Mouse (Mus musculus) kidney, embryonic 15.5 days (tissue): ENCODE results near the gene Myom1. TPM values are rescaled to one million over a fixed set of nuclear protein-coding genes. Genes with fewer than 3 reads are reported as not detected.

Source experiments
- ATAC-seq: fragments of 200-750 bp; cut with Nextera tagmentation; replicated peaks from 2 replicates; pipeline ENCODE4 v1.8.0; 2017; ENCODE audit warnings: moderate TSS enrichment; ENCODE audit not compliant: low FRiP score
- H3K27ac ChIP-seq: fragments of 300-500 bp; sonication (generic); 2 replicates; pipeline ENCODE4 v1.5.1; 2015; ENCODE audit warnings: mild to moderate bottlenecking, inconsistent platforms
- H3K27me3 ChIP-seq: fragments of 300-500 bp; sonication (generic); 2 replicates; pipeline ENCODE4 v1.6.1; 2015; ENCODE audit warnings: inconsistent platforms
- H3K36me3 ChIP-seq: fragments of 300-500 bp; sonication (generic); 2 replicates; pipeline ENCODE4 v1.6.1; 2015; ENCODE audit warnings: inconsistent platforms
- H3K4me1 ChIP-seq: fragments of 300-500 bp; sonication (generic); 2 replicates; pipeline ENCODE4 v1.6.1; 2015; ENCODE audit warnings: inconsistent platforms
- H3K4me2 ChIP-seq: fragments of 300-500 bp; sonication (generic); 2 replicates; pipeline ENCODE4 v1.6.1; 2015; ENCODE audit warnings: moderate library complexity, mild to moderate bottlenecking, inconsistent platforms
- H3K4me3 ChIP-seq: fragments of 300-500 bp; sonication (generic); replicated peaks from 2 replicates; pipeline ENCODE4 v1.5.1; 2015; ENCODE audit warnings: mild to moderate bottlenecking, inconsistent platforms
- H3K9ac ChIP-seq: fragments of 300-500 bp; sonication (generic); 2 replicates; pipeline ENCODE4 v1.6.1; 2015; ENCODE audit warnings: mild to moderate bottlenecking, inconsistent platforms
- H3K9me3 ChIP-seq: fragments of 300-500 bp; sonication (generic); replicated peaks from 2 replicates; pipeline ENCODE4 v1.6.1; 2016; ENCODE audit warnings: inconsistent platforms
- WGBS: fragments of 180-500 bp; shearing (Covaris S2); methylation state at CpG from one replicate; pipeline ENCODE4 v1.1.7; 2015; ENCODE audit warnings: mixed read lengths; 5-methylcytosine and 5-hydroxymethylcytosine counted together
- polyA plus RNA-seq: library from polyadenylated mRNA; unstranded; fragments of >200 nt; fragmentation: Nextera tagmentation; extraction: Ambion mirVana; gene quantifications from 2 replicates; pipeline ENCODE4 v1.2.1, GENCODE M21; 2015

The Myom1 gene
- polyA plus RNA-seq, 1 experiment from 2014 or later: 5.5 TPM

DNA sequence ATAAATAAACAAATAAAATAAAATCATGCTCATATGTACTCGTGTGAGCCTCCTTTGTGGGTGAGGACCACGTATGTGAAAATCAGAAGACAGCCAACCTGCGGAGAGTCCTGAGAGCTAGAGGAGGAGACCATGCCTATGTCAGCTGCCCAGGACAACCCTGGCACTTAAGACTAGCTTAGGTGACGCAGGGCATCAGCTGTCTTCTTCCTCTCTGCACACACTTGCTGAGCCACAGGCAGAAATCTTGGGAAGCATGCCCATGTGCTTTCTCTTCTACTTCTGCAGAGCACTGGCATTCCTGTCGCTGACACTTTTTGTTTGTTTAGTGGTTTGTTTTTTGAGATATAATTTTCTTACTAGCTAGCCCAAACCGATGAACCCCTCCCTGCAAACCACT, 6.9 kb upstream of the Myom1 start:
- Histone ChIP-seq H3K4me1 (peaks cover 59% of the 10 kb centered on the region), H3K9me3 (no peaks in the 10 kb centered on the region), H3K36me3 (peaks cover 52% of the 10 kb centered on the region), H3K27me3 (no peaks in the 10 kb centered on the region), H3K9ac (no peak overlapping the region), H3K4me3 (no peak overlapping the region), H3K27ac (no peak overlapping the region), H3K4me2 (no peak overlapping the region)
- WGBS: 89% methylated on average over 6 of the region's 6 CpGs
- no peak for ATAC-seq

DNA sequence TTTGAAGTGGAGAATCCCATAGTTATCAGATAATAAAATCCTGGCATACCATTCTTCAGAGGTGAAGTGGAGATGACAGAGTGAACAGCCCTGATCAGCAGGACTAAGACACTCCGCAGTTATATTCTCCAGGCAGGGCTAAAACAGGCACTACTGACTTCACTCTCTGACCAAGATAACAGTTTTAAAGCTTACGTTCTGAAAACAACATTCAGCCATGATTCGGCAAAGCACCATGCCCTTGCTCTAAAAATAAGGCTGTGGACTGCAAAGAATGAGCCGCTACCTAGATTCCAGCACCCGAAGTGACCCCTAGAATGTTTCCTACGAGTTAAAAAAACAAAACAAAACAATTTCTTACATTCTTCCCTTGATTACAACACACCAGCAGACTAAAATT, 4.6 kb upstream of the Myom1 start:
- Histone ChIP-seq H3K4me2 (peak overlapping the region; percentile 25; the same call in 1 of the 2 replicates), H3K27me3 (no peaks in the 10 kb centered on the region), H3K9ac (no peak overlapping the region), H3K27ac (peak overlapping the region; percentile 41), H3K4me3 (no peak overlapping the region), H3K36me3 (peaks cover 40% of the 10 kb centered on the region), H3K4me1 (peaks cover 45% of the 10 kb centered on the region), H3K9me3 (no peaks in the 10 kb centered on the region)
- ATAC-seq: no peak
- WGBS: 60% methylated on average over 6 of the region's 6 CpGs

GRCm38 (mm10) chr17:70998400-70998975, 3.9 kb upstream of the Myom1 start:
- Histone ChIP-seq H3K4me1 (peaks cover 49% of the 10 kb centered on the region), H3K4me2 (peak overlapping the region; percentile 25; the same call in 1 of the 2 replicates), H3K9ac (no peak overlapping the region), H3K4me3 (no peak overlapping the region), H3K9me3 (no peaks in the 10 kb centered on the region), H3K36me3 (peaks cover 34% of the 10 kb centered on the region), H3K27ac (peak overlapping the region; percentile 41), H3K27me3 (no peaks in the 10 kb centered on the region)
- WGBS: 76% methylated on average over 9 of the region's 9 CpGs
- no peak for ATAC-seq

- H3K9me3 ChIP-seq: no peaks in the 10 kb centered on the region
- H3K4me3 ChIP-seq: no peak overlapping the region
- H3K27ac ChIP-seq: 0 out of 2 replicates have a peak overlapping the region, but pooled peaks have one; percentile 7
- H3K27me3 ChIP-seq: no peaks in the 10 kb centered on the region
- H3K9ac ChIP-seq: no peak overlapping the region
- H3K4me1 ChIP-seq: peaks cover 47% of the 10 kb centered on the region
- H3K36me3 ChIP-seq: peaks cover 27% of the 10 kb centered on the region
- ATAC-seq: no peak
- H3K4me2 ChIP-seq: 0 out of 2 replicates have a peak overlapping the region, but pooled peaks have one; percentile 68
- WGBS: 52% methylated on average over 5 of the region's 5 CpGs
Measured at GRCm38 (mm10) chr17:70999187-70999586, 3.2 kb upstream of the Myom1 start.

DNA sequence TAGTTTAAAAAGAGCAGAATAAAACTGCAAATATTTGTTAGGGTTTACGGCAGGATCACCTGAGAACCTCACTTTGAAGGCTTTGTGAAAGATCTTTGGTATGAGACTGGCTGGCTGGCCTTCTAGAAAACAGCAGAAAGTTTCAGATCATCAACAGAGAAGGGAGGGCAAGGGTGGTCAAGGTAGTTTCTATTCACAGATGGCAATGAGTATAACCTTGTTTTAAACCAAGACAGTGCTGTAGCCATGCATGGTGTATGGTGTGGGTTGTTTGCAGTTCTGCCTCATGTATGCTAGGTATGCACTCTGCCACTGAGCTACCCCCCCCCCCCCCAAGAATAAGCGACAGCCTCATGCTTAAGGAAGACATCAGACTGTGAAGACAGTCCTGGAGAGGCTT, 2.2 kb upstream of the Myom1 start:
- Histone ChIP-seq H3K36me3 (peaks cover 19% of the 10 kb centered on the region), H3K9ac (peak overlapping the region; percentile 16; the same call in 1 of the 2 replicates), H3K4me2 (peak overlapping the region; percentile 68), H3K27ac (peak overlapping the region; percentile 32; the same call in 1 of the 2 replicates), H3K4me3 (peak overlapping the region; percentile 74), H3K4me1 (peaks cover 44% of the 10 kb centered on the region), H3K27me3 (no peaks in the 10 kb centered on the region), H3K9me3 (no peaks in the 10 kb centered on the region)
- ATAC-seq: no peak
- WGBS: 57% methylated on average over 2 of the region's 2 CpGs

- peak overlapping the region; percentile 68 for H3K4me2 ChIP-seq
- ATAC-seq: no peak
- peak overlapping the region; percentile 74 for H3K4me3 ChIP-seq
- 11% methylated on average over 6 of the region's 6 CpGs for WGBS
- peak overlapping the region; percentile 95 for H3K9ac ChIP-seq
- peak overlapping the region; percentile 100; the same call in 1 of the 2 replicates for H3K27ac ChIP-seq
- no peaks in the 10 kb centered on the region for H3K27me3 ChIP-seq
- peaks cover 44% of the 10 kb centered on the region for H3K4me1 ChIP-seq
- peaks cover 11% of the 10 kb centered on the region for H3K36me3 ChIP-seq
- no peaks in the 10 kb centered on the region for H3K9me3 ChIP-seq
Measured at GRCm38 (mm10) chr17:71001067-71001466, 1.4 kb upstream of the Myom1 start.

DNA sequence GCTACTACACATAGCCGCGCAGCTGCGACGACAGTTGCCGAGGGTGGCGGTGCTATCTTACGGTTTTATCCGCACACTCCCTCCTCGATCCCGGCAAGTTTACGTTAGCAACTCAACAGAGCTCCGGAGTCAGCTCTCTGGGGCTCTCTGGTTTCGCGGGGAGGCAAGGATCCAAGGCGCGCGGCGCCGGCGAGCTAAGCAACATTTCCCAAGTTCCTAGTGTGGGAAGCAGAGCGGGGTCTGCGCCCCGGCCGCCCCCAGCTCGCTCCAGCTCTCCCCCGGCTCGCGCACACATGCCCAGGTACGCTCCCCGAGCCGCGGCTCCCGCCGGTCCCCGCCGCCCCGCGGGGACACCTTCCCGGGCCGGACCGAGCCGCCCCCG, 743 bp upstream of the Myom1 start:
- Histone ChIP-seq H3K36me3 (0 out of 2 replicates have a peak, but pooled peaks cover 5% of the 10 kb centered on the region), H3K4me3 (peak overlapping the region; percentile 74), H3K9ac (peak overlapping the region; percentile 95), H3K9me3 (no peaks in the 10 kb centered on the region), H3K27ac (peak overlapping the region; percentile 100), H3K4me1 (peaks cover 44% of the 10 kb centered on the region), H3K4me2 (peak overlapping the region; percentile 68), H3K27me3 (no peaks in the 10 kb centered on the region)
- ATAC-seq: peak; percentile 68
- WGBS: under 1% methylated on average over 43 of the region's 43 CpGs

- Histone ChIP-seq H3K36me3 (0 out of 2 replicates have a peak, but pooled peaks cover 5% of the 10 kb centered on the region), H3K4me1 (peaks cover 37% of the 10 kb centered on the region), H3K27me3 (no peaks in the 10 kb centered on the region), H3K9me3 (no peaks in the 10 kb centered on the region), H3K27ac (peak within 1 kb of the TSS; percentile 100), H3K4me2 (peak within 1 kb of the TSS; percentile 68), H3K9ac (peak within 1 kb of the TSS; percentile 95), H3K4me3 (peak within 1 kb of the TSS; percentile 74)
- ATAC-seq: peak; percentile 23
- 6% methylated on average over 14 of the region's 14 CpGs for WGBS
Measured at GRCm38 (mm10) chr17:71002744-71003094, 286 bp downstream of the Myom1 start, which contains the start of gene Myl12a. Gene Myl12a, minus strand, starts transcription at chr17:71002878.

DNA sequence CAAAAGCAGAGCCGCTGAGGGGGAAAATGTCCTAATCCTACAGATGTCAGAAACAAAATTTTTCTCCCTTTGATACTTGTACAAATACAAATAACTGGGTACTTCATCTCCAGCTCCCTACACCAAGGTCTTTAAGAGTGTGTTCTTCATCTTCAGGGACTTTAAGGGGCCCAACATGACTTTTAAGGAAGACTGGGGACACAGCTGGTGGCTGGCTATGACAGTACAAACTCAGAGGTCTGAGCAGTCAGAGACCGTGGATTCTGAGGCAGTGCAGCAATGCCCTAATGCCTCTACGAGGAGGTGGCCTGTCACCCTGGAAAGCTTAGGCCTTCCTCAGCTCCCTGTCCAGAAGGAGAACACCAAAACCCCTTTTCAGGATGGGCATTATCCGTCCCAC, 679 bp downstream of the Myom1 start:
- Histone ChIP-seq H3K9me3 (no peaks in the 10 kb centered on the region), H3K9ac (peak overlapping the region; percentile 27; the same call in 1 of the 2 replicates), H3K36me3 (0 out of 2 replicates have a peak, but pooled peaks cover 5% of the 10 kb centered on the region), H3K4me1 (peaks cover 33% of the 10 kb centered on the region), H3K27ac (peak overlapping the region; percentile 100), H3K27me3 (no peaks in the 10 kb centered on the region), H3K4me3 (peak overlapping the region; percentile 74; the same call in 1 of the 2 replicates), H3K4me2 (peak overlapping the region; percentile 68)
- 48% methylated on average over 4 of the region's 4 CpGs for WGBS
- ATAC-seq: no peak

DNA sequence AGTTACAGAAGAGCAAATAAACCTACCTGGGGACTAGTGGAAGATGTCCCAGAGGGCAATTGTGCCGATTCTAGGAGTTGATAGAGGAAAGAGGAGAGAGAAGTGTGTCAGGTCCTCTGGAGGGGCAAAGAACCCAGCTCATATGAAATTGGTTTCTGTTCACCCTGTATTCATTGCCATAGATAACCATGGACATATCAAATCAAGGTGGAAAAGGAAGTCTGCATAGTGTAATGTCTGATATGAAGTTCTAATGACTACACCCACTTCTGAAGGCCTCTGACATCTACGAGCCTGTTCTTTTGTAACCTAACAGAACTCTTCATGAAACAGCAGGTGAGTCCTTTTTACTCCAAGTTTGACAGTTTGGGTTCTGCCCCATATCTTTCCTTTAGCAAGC, 1.3 kb downstream of the Myom1 start:
- WGBS: 92% methylated on average over 2 of the region's 2 CpGs
- no peak overlapping the region for H3K4me2 ChIP-seq
- no peak for ATAC-seq

DNA sequence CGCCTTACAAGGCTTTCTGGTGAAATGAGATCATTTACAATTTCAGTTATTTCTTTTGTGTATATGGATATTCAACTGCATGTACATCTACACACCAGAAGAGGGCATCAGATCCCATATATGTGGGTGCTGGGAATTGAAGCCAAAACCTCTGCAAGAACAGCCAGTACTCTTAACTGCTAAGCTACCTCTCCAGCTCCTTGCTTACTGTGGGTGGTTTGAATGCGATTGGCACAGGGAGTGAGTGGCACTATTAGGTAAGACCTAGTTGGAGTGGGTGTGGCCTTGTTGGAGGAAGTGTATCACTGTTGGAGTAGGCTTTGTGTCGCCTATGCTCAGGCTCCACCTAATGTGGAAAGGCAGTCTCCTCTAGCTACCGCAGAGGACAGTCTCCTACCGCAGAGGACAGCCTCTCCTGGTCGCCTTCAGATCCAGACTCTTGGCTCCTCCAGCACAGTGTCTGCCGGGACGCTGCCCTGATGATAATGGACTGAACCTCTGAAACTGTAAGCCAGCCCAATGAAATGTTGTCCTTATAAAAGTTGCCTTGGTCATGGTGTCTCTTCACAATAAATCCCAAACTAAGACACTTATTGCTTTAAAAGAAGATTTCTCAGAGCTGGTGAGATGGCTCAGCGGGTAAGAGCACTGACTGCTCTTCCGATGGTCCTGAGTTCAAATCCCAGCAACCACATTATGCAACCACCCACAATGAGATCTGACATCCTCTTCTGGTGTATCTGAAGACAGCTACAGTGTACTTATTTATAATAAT, 1.9 kb downstream of the Myom1 start:
- no peak for ATAC-seq
- 92% methylated on average over 10 of the region's 10 CpGs for WGBS
- H3K9ac ChIP-seq: no peak overlapping the region
- H3K27ac ChIP-seq: no peak overlapping the region
- H3K4me2 ChIP-seq: no peak overlapping the region
- no peak overlapping the region for H3K4me3 ChIP-seq
- H3K27me3 ChIP-seq: no peaks in the 10 kb centered on the region
- peaks cover 24% of the 10 kb centered on the region for H3K4me1 ChIP-seq
- H3K9me3 ChIP-seq: no peaks in the 10 kb centered on the region
- H3K36me3 ChIP-seq: 0 out of 2 replicates have a peak, but pooled peaks cover 2% of the 10 kb centered on the region

More for the DNA sequence above, 1.3 kb downstream of the Myom1 start:
- H3K27me3 ChIP-seq: no peaks in the 10 kb centered on the region
- H3K9me3 ChIP-seq: no peaks in the 10 kb centered on the region
- 0 out of 2 replicates have a peak overlapping the region, but pooled peaks have one; percentile 100 for H3K27ac ChIP-seq
- no peak overlapping the region for H3K9ac ChIP-seq
- 0 out of 2 replicates have a peak, but pooled peaks cover 5% of the 10 kb centered on the region for H3K36me3 ChIP-seq
- peaks cover 28% of the 10 kb centered on the region for H3K4me1 ChIP-seq
- no peak overlapping the region; the same call in 1 of the 2 replicates for H3K4me3 ChIP-seq

GRCm38 (mm10) chr17:71006976-71007375, 4.5 kb downstream of the Myom1 start:
- H3K9ac ChIP-seq: no peak overlapping the region
- WGBS: 91% methylated on average over 5 of the region's 5 CpGs
- H3K4me2 ChIP-seq: no peak overlapping the region
- ATAC-seq: no peak
- H3K27me3 ChIP-seq: no peaks in the 10 kb centered on the region
- H3K27ac ChIP-seq: no peak overlapping the region
- H3K4me3 ChIP-seq: no peak overlapping the region
- H3K9me3 ChIP-seq: no peaks in the 10 kb centered on the region
- no peaks in the 10 kb centered on the region for H3K36me3 ChIP-seq
- H3K4me1 ChIP-seq: peaks cover 11% of the 10 kb centered on the region
